10 mouse cellular contexts compared by ENCODE assay signal in genomic region chr13:107831997-107832396, GRCm38 (mm10).
A peak's percentile ranks its signal among the peaks of the same experiment; 100 is the strongest.
DNase-seq lines count a peak whose midpoint lies in the region; ATAC-seq lines count a peak whose summit lies in the region.
"Had no signal": no experiment of that assay in that cellular context is flagged by ENCODE, and none has a peak within 500 bp of the region (broad histone marks: within the 10 kb centered on the region; RNA-seq: fewer than 3 reads in every experiment).

No protein-coding gene starts in this region.

- peak overlapping the region; percentile 52; the same call in 1 of the 2 replicates for H3K4me2 ChIP-seq in embryonic facial prominence, embryonic 13.5 days
- H3K4me2 ChIP-seq in kidney, embryonic 16.5 days (replicated peaks; ENCODE audit: low read depth, low read length): 0 out of 2 replicates have a peak overlapping the region, but pooled peaks have one; percentile 47
- H3K4me2 ChIP-seq in midbrain, embryonic 16.5 days (ENCODE audit: low read length): no peak overlapping the region
- no peak overlapping the region for H3K4me2 ChIP-seq in midbrain, embryonic 15.5 days
- H3K4me2 ChIP-seq: heart, embryonic 11.5 days had no signal

- H3K27ac ChIP-seq in embryonic facial prominence, embryonic 13.5 days: no peak overlapping the region; the same call in 1 of the 2 replicates
- H3K27ac ChIP-seq in embryonic facial prominence, embryonic 10.5 days (replicated peaks): no peak overlapping the region
- no peak overlapping the region for H3K27ac ChIP-seq in kidney, embryonic 16.5 days (ENCODE audit: low read length)
- no peak overlapping the region for H3K27ac ChIP-seq in midbrain, embryonic 16.5 days (ENCODE audit: low read length)
- H3K27ac ChIP-seq in midbrain, embryonic 15.5 days: no peak overlapping the region

- no peaks in the 10 kb centered on the region for H3K27me3 ChIP-seq in embryonic facial prominence, embryonic 13.5 days
- no peaks in the 10 kb centered on the region for H3K27me3 ChIP-seq in embryonic facial prominence, embryonic 10.5 days (replicated peaks; ENCODE audit: low read depth, poor library complexity, severe bottlenecking)
- no peaks in the 10 kb centered on the region for H3K27me3 ChIP-seq in kidney, embryonic 16.5 days (ENCODE audit: insufficient read depth, low read length)
- H3K27me3 ChIP-seq in midbrain, embryonic 16.5 days (ENCODE audit: control insufficient read depth, insufficient read depth, low read depth, low read length): no peaks in the 10 kb centered on the region
- no peaks in the 10 kb centered on the region for H3K27me3 ChIP-seq in midbrain, embryonic 15.5 days (replicated peaks)

- H3K9me3 ChIP-seq in embryonic facial prominence, embryonic 13.5 days: no peaks in the 10 kb centered on the region
- no peaks in the 10 kb centered on the region for H3K9me3 ChIP-seq in embryonic facial prominence, embryonic 10.5 days
- no peaks in the 10 kb centered on the region for H3K9me3 ChIP-seq in kidney, embryonic 16.5 days (ENCODE audit: low read length)
- no peaks in the 10 kb centered on the region for H3K9me3 ChIP-seq in midbrain, embryonic 16.5 days (replicated peaks; ENCODE audit: control insufficient read depth, low read length, poor library complexity, severe bottlenecking)
- no peaks in the 10 kb centered on the region for H3K9me3 ChIP-seq in midbrain, embryonic 15.5 days

- ATAC-seq in embryonic facial prominence, embryonic 13.5 days (ENCODE audit: insufficient number of reproducible peaks, insufficient read depth, low FRiP score, low TSS enrichment, low read depth): no peak
- 0 out of 2 replicates have a peak, but pooled peaks have one; percentile 24 for ATAC-seq in kidney, embryonic 16.5 days (ENCODE audit: low FRiP score, low TSS enrichment)
- ATAC-seq in midbrain, embryonic 16.5 days: peak; percentile 18; the same call in 1 of the 2 replicates
- no peak for ATAC-seq in midbrain, embryonic 15.5 days (replicated peaks)

- no peak overlapping the region for H3K4me3 ChIP-seq in embryonic facial prominence, embryonic 13.5 days
- no peak overlapping the region for H3K4me3 ChIP-seq in embryonic facial prominence, embryonic 10.5 days
- H3K4me3 ChIP-seq in kidney, embryonic 16.5 days (ENCODE audit: low read length): no peak overlapping the region
- H3K4me3 ChIP-seq in midbrain, embryonic 16.5 days (ENCODE audit: low read depth, low read length): no peak overlapping the region
- no peak overlapping the region for H3K4me3 ChIP-seq in midbrain, embryonic 15.5 days

- no peaks in the 10 kb centered on the region for H3K36me3 ChIP-seq in embryonic facial prominence, embryonic 13.5 days
- no peaks in the 10 kb centered on the region for H3K36me3 ChIP-seq in embryonic facial prominence, embryonic 10.5 days (replicated peaks)
- no peaks in the 10 kb centered on the region for H3K36me3 ChIP-seq in kidney, embryonic 16.5 days (ENCODE audit: insufficient read depth, low read length)
- H3K36me3 ChIP-seq in midbrain, embryonic 16.5 days (ENCODE audit: control insufficient read depth, insufficient read depth, low read length): no peaks in the 10 kb centered on the region
- no peaks in the 10 kb centered on the region for H3K36me3 ChIP-seq in midbrain, embryonic 15.5 days (replicated peaks)

- 46% methylated on average over 5 of the region's 5 CpGs for WGBS in embryonic facial prominence, embryonic 13.5 days
- WGBS in embryonic facial prominence, embryonic 10.5 days: 58% methylated on average over 5 of the region's 5 CpGs
- 66% methylated on average over 5 of the region's 5 CpGs for WGBS in kidney, embryonic 16.5 days
- WGBS in midbrain, embryonic 16.5 days: 62% methylated on average over 5 of the region's 5 CpGs
- WGBS in midbrain, embryonic 15.5 days: 55% methylated on average over 5 of the region's 5 CpGs

- H3K9ac ChIP-seq in embryonic facial prominence, embryonic 13.5 days: no peak overlapping the region
- H3K9ac ChIP-seq in kidney, embryonic 16.5 days (replicated peaks; ENCODE audit: low read length): no peak overlapping the region
- H3K9ac ChIP-seq in midbrain, embryonic 16.5 days (ENCODE audit: low read depth, low read length): no peak overlapping the region
- H3K9ac ChIP-seq in midbrain, embryonic 15.5 days: no peak overlapping the region

- DNase-seq in embryonic facial prominence, embryonic 10.5 days (ENCODE audit: low spot score): no peak
- no peak for DNase-seq in kidney, postnatal 36 days
- DNase-seq in urinary bladder, adult 18-20 months (ENCODE audit: low spot score in 2 of 2): no peak
- no peak for DNase-seq in Muller cell, postnatal 12 days (ENCODE audit: inconsistent ontology term)
- DNase-seq: gastrocnemius, adult 2 months had no signal

- peaks cover 15% of the 10 kb centered on the region for H3K4me1 ChIP-seq in embryonic facial prominence, embryonic 13.5 days
- H3K4me1 ChIP-seq in embryonic facial prominence, embryonic 10.5 days: peaks cover 61% of the 10 kb centered on the region
- H3K4me1 ChIP-seq in kidney, embryonic 16.5 days (ENCODE audit: insufficient read depth, low read length): peaks cover 35% of the 10 kb centered on the region
- peaks cover 26% of the 10 kb centered on the region for H3K4me1 ChIP-seq in midbrain, embryonic 16.5 days (ENCODE audit: control insufficient read depth, insufficient read depth, low read length)
- H3K4me1 ChIP-seq in midbrain, embryonic 15.5 days: peaks cover 42% of the 10 kb centered on the region

Comparison
In these comparisons a context has a peak if more than half of its experiments do, and no peak if none do; other contexts are left out.
1. ATAC-seq: peak in kidney, embryonic 16.5 days (single experiment) and midbrain, embryonic 16.5 days (single experiment); none in embryonic facial prominence, embryonic 13.5 days (single experiment) and midbrain, embryonic 15.5 days (single experiment).
2. H3K4me2 ChIP-seq: peak in embryonic facial prominence, embryonic 13.5 days (single experiment) and kidney, embryonic 16.5 days (single experiment); none in midbrain, embryonic 16.5 days (single experiment) and midbrain, embryonic 15.5 days (single experiment).